Mouse (Mus musculus): ENCODE measurements around the gene Serpine1. TPM values are rescaled to one million over a fixed set of nuclear protein-coding genes. Genes with fewer than 3 reads are reported as not detected.
A peak's percentile ranks its signal among the peaks of the same experiment; 100 is the strongest.

Gene Serpine1
- polyA plus RNA-seq, 1 experiment from 2014 or later: 0.14 TPM

DNA sequence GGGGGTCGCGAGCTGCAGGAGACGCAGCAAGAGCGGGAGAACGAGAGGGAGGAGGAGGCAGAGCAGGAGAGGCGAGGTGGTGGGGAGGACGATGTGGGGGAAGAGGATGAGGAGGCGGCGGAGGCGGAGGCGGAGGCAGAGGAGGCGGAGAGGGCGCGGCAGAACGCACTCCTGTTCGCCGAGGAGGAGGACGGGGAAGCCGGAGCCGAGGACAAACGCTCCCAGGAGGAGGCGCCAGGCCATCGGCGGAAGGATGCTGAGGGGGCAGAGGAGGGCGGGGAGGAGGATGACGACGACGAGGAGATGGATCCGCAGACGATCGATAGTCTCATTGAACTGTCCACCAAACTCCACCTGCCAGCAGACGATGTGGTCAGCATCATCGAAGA is 40.0 kb downstream of the Serpine1 start:
- peak overlapping the region; percentile 95 for H3K4me2 ChIP-seq (ENCODE audit: low read length)
- H3K9ac ChIP-seq (ENCODE audit: low read depth, low read length): peak overlapping the region; percentile 71
- ATAC-seq: no peak
- H3K4me3 ChIP-seq (ENCODE audit: low read length): peak overlapping the region; percentile 53
- H3K36me3 ChIP-seq (ENCODE audit: control insufficient read depth, insufficient read depth, low read length): no peaks in the 10 kb centered on the region
- H3K4me1 ChIP-seq (ENCODE audit: control insufficient read depth, insufficient read depth, low read depth, low read length): peaks cover 20% of the 10 kb centered on the region
- H3K27me3 ChIP-seq (replicated peaks; ENCODE audit: control insufficient read depth, insufficient read depth, low read length): peaks cover 18% of the 10 kb centered on the region
- no peaks in the 10 kb centered on the region for H3K9me3 ChIP-seq (ENCODE audit: control insufficient read depth, low read length)
- WGBS: under 1% methylated on average over 32 of the region's 33 CpGs
- peak overlapping the region; percentile 30; the same call in 1 of the 2 replicates for H3K27ac ChIP-seq (ENCODE audit: low read depth, low read length)

DNA sequence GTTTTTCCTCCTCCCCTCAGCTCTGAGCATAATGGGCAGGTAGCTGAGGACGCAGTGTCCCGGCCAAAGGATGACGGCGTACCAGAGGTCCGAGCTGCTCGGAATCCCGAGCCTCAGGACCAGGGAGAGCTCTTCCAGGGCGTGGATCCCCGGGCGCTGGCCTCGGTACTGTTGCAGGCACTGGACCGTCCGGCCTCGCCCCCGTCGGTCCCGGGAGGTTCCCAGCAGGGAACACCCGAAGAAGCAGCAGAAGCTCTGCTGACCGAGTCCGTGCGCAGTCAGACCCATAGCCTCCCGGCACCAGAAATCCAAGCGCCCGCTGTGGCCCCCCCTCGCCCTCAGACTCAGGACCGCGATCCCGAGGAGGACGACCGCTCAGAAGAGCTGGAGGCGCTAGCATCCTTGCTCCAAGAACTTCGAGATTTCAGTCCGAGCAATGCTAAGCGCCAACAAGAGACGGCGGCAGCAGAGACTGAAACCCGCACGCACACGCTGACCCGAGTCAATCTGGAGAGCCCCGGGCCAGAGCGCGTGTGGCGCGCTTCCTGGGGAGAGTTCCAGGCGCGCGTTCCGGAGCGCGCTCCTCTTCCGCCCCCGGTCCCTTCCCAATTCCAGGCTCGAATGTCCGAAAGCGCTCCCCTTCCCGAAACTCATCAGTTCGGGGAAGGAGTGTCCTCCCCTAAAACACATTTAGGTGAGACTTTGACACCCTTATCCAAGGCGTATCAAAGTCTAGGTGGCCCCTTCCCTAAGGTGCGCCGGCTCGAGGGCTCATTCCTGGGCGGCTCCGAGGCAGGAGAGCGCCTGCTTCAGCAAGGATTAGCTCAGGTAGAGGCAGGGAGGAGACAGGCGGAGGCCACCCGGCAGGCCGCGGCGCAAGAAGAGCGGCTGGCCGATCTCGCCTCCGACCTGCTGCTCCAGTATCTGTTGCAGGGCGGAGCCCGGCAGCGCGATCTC is 40.7 kb downstream of the Serpine1 start:
- Histone ChIP-seq H3K27ac (ENCODE audit: low read depth, low read length) (no peak overlapping the region; the same call in 1 of the 2 replicates), H3K27me3 (replicated peaks; ENCODE audit: control insufficient read depth, insufficient read depth, low read length) (peaks cover 25% of the 10 kb centered on the region), H3K4me2 (ENCODE audit: low read length) (peak overlapping the region; percentile 95), H3K9me3 (ENCODE audit: control insufficient read depth, low read length) (no peaks in the 10 kb centered on the region), H3K4me3 (ENCODE audit: low read length) (peak overlapping the region; percentile 53), H3K36me3 (ENCODE audit: control insufficient read depth, insufficient read depth, low read length) (no peaks in the 10 kb centered on the region), H3K9ac (ENCODE audit: low read depth, low read length) (peak overlapping the region; percentile 71), H3K4me1 (ENCODE audit: control insufficient read depth, insufficient read depth, low read depth, low read length) (peaks cover 20% of the 10 kb centered on the region)
- ATAC-seq: no peak
- under 1% methylated on average over 77 of the region's 78 CpGs for WGBS

DNA sequence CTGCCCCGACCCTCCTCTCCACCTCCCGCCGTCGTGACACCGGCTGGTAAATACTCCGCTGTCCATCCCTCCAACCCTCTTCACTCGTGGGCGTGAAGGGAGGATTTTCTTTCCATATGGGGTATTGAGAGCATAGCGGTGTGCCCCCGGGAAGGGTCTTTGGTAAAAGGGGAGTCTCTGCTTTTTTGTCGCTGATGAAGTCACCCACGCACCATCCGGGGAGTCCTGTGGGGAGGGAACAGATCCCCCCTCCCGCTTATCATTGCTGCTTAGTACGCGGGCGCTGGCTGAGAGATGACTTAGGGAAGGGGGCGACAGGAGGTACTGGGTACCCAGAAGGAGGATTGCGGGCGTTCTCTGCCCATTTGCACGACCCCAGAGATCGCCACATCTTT is 41.7 kb downstream of the Serpine1 start:
- 12% methylated on average over 22 of the region's 22 CpGs for WGBS
- Histone ChIP-seq H3K27ac (ENCODE audit: low read depth, low read length) (no peak overlapping the region), H3K36me3 (ENCODE audit: control insufficient read depth, insufficient read depth, low read length) (no peaks in the 10 kb centered on the region), H3K27me3 (replicated peaks; ENCODE audit: control insufficient read depth, insufficient read depth, low read length) (peaks cover 34% of the 10 kb centered on the region), H3K4me2 (ENCODE audit: low read length) (peak overlapping the region; percentile 95), H3K4me1 (ENCODE audit: control insufficient read depth, insufficient read depth, low read depth, low read length) (peaks cover 23% of the 10 kb centered on the region), H3K4me3 (ENCODE audit: low read length) (peak overlapping the region; percentile 53), H3K9me3 (ENCODE audit: control insufficient read depth, low read length) (no peaks in the 10 kb centered on the region), H3K9ac (ENCODE audit: low read depth, low read length) (peak overlapping the region; percentile 71)
- ATAC-seq: no peak

DNA sequence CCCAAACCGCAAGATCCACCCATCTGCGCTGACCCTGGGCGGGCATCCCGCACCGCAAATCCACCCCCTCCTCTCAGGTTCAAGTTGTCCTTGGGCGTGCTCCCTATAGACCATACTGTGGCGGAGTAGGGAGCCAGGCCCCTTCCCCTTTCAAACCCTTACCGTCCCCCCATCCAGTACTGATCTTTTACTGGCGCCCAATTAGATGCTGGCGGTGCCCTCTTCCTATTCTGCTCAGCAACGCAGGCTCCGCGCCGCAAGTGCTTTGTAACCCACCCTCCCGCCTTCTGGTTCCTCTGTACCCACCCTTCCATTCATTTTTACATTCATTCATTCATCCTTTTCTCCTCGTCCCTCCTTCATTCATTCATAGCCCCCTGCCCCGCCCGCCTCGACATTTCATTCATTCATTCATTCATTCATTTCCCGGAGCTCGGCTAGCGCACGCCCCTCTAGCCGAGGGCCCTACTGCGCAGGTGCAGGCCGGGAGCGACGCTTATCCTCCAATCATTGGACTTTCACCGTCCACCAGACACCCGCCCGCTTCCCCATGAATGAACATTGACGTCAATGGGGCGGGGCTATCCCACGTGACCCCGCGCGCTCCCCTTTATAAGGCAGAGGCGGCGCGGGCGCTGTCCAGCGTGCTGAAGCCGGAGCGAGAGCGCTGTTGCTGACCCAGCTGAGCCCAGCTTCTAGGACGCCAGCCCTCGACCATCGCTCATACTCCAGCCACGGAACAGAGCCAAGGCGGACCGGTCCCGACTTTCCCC is 42.2 kb downstream of the Serpine1 start:
- Histone ChIP-seq H3K4me2 (ENCODE audit: low read length) (peak overlapping the region; percentile 95), H3K9ac (ENCODE audit: low read depth, low read length) (peak overlapping the region; percentile 71), H3K4me1 (ENCODE audit: control insufficient read depth, insufficient read depth, low read depth, low read length) (peaks cover 23% of the 10 kb centered on the region), H3K36me3 (ENCODE audit: control insufficient read depth, insufficient read depth, low read length) (no peaks in the 10 kb centered on the region), H3K27me3 (replicated peaks; ENCODE audit: control insufficient read depth, insufficient read depth, low read length) (peaks cover 34% of the 10 kb centered on the region), H3K27ac (ENCODE audit: low read depth, low read length) (peak overlapping the region; percentile 69), H3K4me3 (ENCODE audit: low read length) (peak overlapping the region; percentile 53), H3K9me3 (ENCODE audit: control insufficient read depth, low read length) (no peaks in the 10 kb centered on the region)
- ATAC-seq: peak; percentile 78
- under 1% methylated on average over 52 of the region's 52 CpGs for WGBS

DNA sequence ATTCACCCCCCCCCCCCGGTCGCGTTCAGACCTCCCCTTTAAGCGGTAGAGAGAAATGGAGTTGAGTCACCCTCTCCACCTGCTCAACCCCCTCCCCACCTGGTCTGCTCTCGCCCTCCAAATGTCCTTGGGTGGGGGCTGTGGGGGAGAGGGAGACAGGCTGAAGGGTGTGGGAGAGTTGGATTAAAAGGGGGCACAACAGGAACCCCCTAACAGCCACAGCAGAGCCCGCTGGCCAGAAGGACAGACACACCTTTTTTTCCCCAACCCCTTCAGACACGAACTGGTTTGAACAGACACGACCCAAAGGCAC is 42.8 kb downstream of the Serpine1 start:
- peak overlapping the region; percentile 95 for H3K4me2 ChIP-seq (ENCODE audit: low read length)
- peak overlapping the region; percentile 53 for H3K4me3 ChIP-seq (ENCODE audit: low read length)
- ATAC-seq: peak; percentile 4; the same call in 1 of the 2 replicates
- peak overlapping the region; percentile 69 for H3K27ac ChIP-seq (ENCODE audit: low read depth, low read length)
- peaks cover 40% of the 10 kb centered on the region for H3K27me3 ChIP-seq (replicated peaks; ENCODE audit: control insufficient read depth, insufficient read depth, low read length)
- peak overlapping the region; percentile 64 for H3K9ac ChIP-seq (ENCODE audit: low read depth, low read length)
- no peaks in the 10 kb centered on the region for H3K9me3 ChIP-seq (ENCODE audit: control insufficient read depth, low read length)
- WGBS: 2% methylated on average over 8 of the region's 8 CpGs
- peaks cover 23% of the 10 kb centered on the region for H3K4me1 ChIP-seq (ENCODE audit: control insufficient read depth, insufficient read depth, low read depth, low read length)
- no peaks in the 10 kb centered on the region for H3K36me3 ChIP-seq (ENCODE audit: control insufficient read depth, insufficient read depth, low read length)

DNA sequence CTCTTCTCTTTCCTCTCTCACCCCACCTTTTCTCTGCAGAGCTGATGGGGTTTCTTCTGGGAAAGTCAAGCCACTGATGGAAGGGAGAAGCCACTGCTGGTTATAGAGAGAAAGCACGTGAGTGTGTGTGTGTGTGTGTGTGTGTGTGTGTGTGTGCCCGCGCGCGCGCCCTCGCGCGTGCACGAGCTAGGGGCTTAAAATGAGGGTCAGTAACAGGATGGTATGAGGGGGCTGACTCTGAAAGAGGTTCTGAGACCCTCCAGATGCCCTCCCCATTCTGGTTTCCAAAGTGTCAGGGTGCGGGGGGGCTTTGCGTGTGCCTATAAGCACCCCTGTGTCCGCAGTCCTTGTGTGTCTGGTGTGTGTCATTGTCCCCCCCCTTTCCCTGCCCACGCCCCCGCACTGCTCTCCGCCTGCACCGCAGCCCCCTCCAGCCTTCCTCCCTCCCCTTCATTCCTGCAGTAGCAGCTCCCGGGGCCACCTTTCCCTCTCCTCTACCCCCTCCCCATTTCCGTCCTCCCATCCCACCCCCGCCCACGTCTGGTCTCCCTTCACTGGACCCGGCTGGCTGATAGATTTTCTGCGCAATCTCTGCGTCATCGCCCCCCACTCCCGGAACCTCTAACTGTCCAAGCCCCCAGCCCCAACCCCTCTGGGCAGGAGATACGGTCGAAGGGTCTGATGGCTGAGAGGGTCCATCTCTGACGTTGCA is 43.4 kb downstream of the Serpine1 start:
- 1% methylated on average over 29 of the region's 29 CpGs for WGBS
- H3K9ac ChIP-seq (ENCODE audit: low read depth, low read length): peak overlapping the region; percentile 64
- H3K9me3 ChIP-seq (ENCODE audit: control insufficient read depth, low read length): no peaks in the 10 kb centered on the region
- peak overlapping the region; percentile 95 for H3K4me2 ChIP-seq (ENCODE audit: low read length)
- peak; percentile 19; the same call in 1 of the 2 replicates for ATAC-seq
- H3K27ac ChIP-seq (ENCODE audit: low read depth, low read length): no peak overlapping the region; the same call in 1 of the 2 replicates
- peak overlapping the region; percentile 53 for H3K4me3 ChIP-seq (ENCODE audit: low read length)
- H3K36me3 ChIP-seq (ENCODE audit: control insufficient read depth, insufficient read depth, low read length): no peaks in the 10 kb centered on the region
- H3K4me1 ChIP-seq (ENCODE audit: control insufficient read depth, insufficient read depth, low read depth, low read length): peaks cover 23% of the 10 kb centered on the region
- H3K27me3 ChIP-seq (replicated peaks; ENCODE audit: control insufficient read depth, insufficient read depth, low read length): peaks cover 43% of the 10 kb centered on the region

DNA sequence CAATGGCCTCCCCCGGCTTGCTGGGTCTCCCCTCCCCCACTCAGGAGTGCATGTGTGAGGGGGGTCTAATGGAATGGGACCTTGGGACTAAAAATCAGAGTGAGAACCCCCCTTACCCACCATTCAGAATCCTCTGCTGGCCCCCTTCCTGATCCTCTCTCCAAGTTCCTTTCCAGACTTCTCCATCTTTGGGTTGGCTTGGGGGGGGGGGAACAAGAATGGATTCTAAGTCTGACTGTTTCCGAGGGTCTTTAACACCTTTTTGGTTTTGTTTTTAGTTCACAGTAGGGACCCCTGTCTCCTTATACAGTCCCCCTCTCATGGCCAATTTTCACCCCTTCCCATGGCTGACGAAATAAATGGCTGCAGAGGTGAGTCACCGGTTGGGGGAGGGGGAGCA is 46.0 kb downstream of the Serpine1 start, which contains the start of gene Vgf:
TSS of gene Vgf (plus strand) at position 301 of the 400 bp plus-strand sequence.
- peaks cover 42% of the 10 kb centered on the region for H3K27me3 ChIP-seq (replicated peaks; ENCODE audit: control insufficient read depth, insufficient read depth, low read length)

DNA sequence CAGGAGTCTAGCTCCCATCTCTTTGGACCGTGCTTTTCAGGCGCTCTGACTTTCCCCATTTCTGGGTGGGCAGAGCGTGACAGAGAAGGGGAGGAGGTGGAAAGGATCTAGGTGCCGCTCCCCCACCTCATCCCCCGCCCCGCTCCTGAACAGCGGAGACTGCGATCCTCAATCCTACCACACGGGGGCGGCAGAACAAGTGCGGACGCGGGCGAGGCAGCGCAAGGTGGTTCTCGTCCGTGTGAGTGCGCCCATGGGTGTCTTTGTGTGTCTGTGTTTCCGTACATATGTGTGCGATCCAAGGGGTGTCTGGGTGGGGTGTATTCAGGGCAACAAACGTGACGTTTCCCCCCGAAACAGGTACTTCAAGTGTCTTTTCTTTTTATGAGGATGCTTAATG is 46.9 kb downstream of the Serpine1 start:
- no peaks in the 10 kb centered on the region for H3K36me3 ChIP-seq (ENCODE audit: control insufficient read depth, insufficient read depth, low read length)
- H3K9me3 ChIP-seq (ENCODE audit: control insufficient read depth, low read length): no peaks in the 10 kb centered on the region
- peaks cover 2% of the 10 kb centered on the region for H3K4me1 ChIP-seq (ENCODE audit: control insufficient read depth, insufficient read depth, low read depth, low read length)
- under 1% methylated on average over 23 of the region's 23 CpGs for WGBS
- H3K9ac ChIP-seq (ENCODE audit: low read depth, low read length): peak overlapping the region; percentile 20; the same call in 1 of the 2 replicates
- H3K27ac ChIP-seq (ENCODE audit: low read depth, low read length): no peak overlapping the region
- H3K4me3 ChIP-seq (ENCODE audit: low read length): peak overlapping the region; percentile 29
- peak overlapping the region; percentile 43 for H3K4me2 ChIP-seq (ENCODE audit: low read length)
- peaks cover 35% of the 10 kb centered on the region for H3K27me3 ChIP-seq (replicated peaks; ENCODE audit: control insufficient read depth, insufficient read depth, low read length)
- no peak for ATAC-seq

More for the DNA sequence above, 46.0 kb downstream of the Serpine1 start, which contains the start of gene Vgf:
- ATAC-seq: no peak
- no peaks in the 10 kb centered on the region for H3K36me3 ChIP-seq (ENCODE audit: control insufficient read depth, insufficient read depth, low read length)
- H3K9me3 ChIP-seq (ENCODE audit: control insufficient read depth, low read length): no peaks in the 10 kb centered on the region
- H3K4me2 ChIP-seq (ENCODE audit: low read length): peak within 1 kb of the TSS; percentile 43
- H3K4me3 ChIP-seq (ENCODE audit: low read length): peak within 1 kb of the TSS; percentile 29
- H3K4me1 ChIP-seq (ENCODE audit: control insufficient read depth, insufficient read depth, low read depth, low read length): peaks cover 11% of the 10 kb centered on the region
- H3K9ac ChIP-seq (ENCODE audit: low read depth, low read length): peak within 1 kb of the TSS; percentile 20; the same call in 1 of the 2 replicates
- WGBS: 21% methylated on average over 4 of the region's 4 CpGs
- H3K27ac ChIP-seq (ENCODE audit: low read depth, low read length): no peak within 1 kb of the TSS
